Mouse (Mus musculus): ENCODE measurements at regions not wholly inside any gene's neighbourhood (a gene's known extent, or its start where the extent isn't known, plus 50 kb on each side); places are given as distances from the start of the nearest gene placed in this dataset.
A peak's percentile ranks its signal among the peaks of the same experiment; 100 is the strongest.

DNA sequence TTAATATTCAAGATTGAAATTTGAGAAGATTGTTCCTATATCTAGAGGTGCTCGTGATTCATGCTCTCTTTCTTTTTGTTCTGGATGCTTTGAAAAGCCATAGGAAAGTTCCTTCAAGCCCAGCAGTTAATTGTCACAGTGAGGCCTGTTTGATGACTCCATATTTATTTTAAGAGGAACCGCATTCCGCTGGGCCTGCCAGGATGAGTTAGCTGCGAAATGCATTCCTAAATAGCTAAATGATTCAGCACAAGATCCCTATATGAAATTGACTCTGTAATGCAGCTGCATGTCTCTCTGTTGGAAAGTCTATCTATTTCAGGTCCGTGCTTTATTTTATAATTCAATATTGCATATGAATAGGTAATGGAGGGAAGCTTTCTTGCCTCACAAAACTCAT, 511.9 kb upstream of the Adgra3 start:
- no peak for DNase-seq
- intact Hi-C loops (cut with DNase I), result no loop called here

GRCm38 (mm10) chr5:50551125-50551524, 492.3 kb upstream of the Adgra3 start:
- intact Hi-C loops (cut with DNase I), result no loop called here
- no peak for DNase-seq

DNA sequence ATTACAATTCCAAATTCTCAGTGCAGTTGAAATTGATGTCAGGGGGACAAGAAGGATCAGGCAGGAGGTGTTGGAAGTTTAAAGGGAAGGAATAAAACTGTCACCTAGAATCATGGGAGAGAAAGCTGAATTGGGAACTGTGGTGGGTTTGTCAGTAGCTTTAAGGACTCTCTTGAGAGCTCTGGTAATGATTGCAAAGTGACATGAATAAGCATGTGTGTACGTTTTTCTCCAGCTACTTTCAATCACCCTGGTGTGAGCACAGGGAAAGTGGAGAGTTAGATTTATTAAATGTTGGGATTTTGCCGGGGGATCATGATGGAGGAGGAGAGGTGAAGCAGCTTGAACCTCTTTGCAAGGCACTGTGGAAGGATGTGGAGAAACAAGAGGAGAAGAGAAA, 453.7 kb upstream of the Adgra3 start:
- no peak for DNase-seq
- intact Hi-C loops (cut with DNase I), result no loop called here

DNA sequence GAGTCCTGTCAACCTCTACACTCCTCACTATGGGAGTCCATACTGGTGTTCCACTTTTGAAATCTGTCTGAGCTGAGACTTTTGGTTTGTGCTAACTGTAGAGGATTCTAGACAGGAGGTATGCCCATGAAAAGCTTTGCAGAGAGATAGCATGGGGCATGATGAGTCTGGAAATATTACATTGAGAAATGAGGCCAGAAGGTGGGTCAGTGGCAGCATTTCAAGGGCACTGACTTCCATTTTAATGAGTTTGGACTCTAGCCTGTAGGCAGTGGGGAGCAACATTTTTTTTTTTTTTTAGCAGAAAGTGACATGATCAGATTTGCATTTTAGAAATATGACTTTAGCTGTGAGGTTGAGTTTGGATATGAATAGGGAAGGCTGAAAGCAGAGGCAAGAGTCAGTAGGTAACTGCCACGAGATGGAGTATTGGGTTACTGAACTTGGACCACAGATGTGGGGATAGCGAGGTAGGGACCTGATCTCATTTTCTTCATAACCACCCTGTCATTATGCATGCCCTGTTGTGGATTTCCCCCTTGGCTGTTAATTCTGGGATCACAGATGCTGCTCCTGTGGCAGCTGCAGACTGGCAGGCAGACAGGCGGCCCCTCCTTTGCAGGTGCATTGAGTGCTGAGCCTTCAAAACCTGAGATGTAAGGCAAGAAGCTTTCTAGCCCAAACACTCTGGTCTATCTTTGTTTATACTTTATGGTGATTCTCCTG, 451.1 kb upstream of the Adgra3 start:
- no peak for DNase-seq
- intact Hi-C loops (cut with DNase I), result no loop called here

DNA sequence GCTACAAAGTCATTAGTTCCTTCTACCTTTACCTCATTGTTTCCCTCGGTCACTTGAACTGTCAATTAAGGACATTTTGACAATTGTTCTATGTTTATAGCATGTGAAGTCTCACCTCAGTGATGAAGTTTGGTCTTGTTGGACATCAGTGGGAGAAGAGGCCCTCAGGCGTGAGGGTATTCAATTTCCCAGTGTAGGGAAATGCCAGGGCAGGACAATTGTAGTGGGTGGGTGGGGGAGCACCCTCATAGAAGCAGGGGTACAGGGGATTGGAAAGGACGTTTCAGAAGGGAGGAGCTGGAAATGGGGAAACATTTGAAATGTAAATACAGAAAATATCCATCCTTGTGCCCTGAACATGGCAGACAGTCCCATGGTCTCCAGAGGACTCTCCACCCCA, 431.4 kb upstream of the Adgra3 start:
- no peak for DNase-seq
- intact Hi-C loops (cut with DNase I), result no loop called here

- DNase-seq, result peak; percentile 15 to 60
- intact Hi-C loops (cut with DNase I), result no loop called here
Measured at GRCm38 (mm10) chr5:50476985-50477384, 418.2 kb upstream of the Adgra3 start.

- intact Hi-C loops (cut with DNase I), result no loop called here
- DNase-seq, result no peak
Measured at GRCm38 (mm10) chr5:50461491-50461890, 402.7 kb upstream of the Adgra3 start.

- intact Hi-C loops (cut with DNase I), result no loop called here
- DNase-seq, result no peak
Measured at GRCm38 (mm10) chr5:50457621-50458020, 398.8 kb upstream of the Adgra3 start.

DNA sequence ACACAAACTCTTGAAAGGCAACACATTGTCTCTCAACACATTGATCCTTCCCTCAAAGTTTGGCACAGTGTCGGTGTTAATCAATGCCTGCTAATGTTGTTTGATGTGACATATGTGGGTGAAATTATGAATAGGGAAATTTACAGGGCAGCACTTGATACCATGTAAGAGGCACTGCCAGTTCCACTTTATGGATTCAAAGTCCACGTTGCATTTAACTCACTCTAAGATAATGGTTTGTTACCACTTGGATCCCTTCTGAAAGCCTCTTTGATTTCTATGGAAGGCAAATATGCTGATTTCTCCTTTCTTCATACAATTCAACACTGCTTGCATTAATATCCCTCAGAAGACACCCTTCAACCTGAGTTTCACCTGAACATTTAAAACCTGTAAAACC, 395.6 kb upstream of the Adgra3 start:
- intact Hi-C loops (cut with DNase I), result no loop called here

GRCm38 (mm10) chr5:50406923-50407322, 348.1 kb upstream of the Adgra3 start:
- intact Hi-C loops (cut with DNase I), result no loop called here
- DNase-seq, result no peak

More for the DNA sequence above, 395.6 kb upstream of the Adgra3 start:
- DNase-seq, result no peak

DNA sequence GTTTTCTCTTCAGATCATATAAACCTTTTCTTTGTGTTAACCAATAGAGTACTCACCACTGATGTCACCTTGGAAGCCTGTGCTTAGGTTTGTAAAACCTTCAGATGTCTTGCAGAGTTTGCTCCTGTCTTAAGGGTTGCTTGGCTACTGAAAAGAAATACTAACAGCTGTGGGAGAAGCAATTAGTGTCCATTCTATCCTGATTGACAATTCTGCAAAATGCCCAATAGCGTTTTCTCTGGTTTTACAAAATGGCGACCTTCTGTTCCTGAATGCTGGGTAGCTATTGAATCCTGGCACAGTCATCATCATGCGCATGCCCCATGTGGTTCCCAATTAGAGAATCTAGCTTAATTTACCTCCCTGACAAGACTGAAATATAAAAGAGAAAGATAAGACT, 347.7 kb upstream of the Adgra3 start:
- no peak for DNase-seq
- intact Hi-C loops (cut with DNase I), result no loop called here

Data from heart, postnatal 14 days (tissue).